Mouse (Mus musculus): Measurements from ENCODE around the gene Rin1. TPM values are rescaled to one million over a fixed set of nuclear protein-coding genes. Genes with fewer than 3 reads are reported as not detected.

The Rin1 gene
- polyA plus RNA-seq, 1 experiment from 2014 or later: 39.4 TPM

GRCm38 (mm10) chr19:5062446-5062845, 12.2 kb downstream of the Rin1 start:
- ChIA-PET POLR2A (no interaction called here), CTCF (no interaction called here)
- no peak for DNase-seq (ENCODE audit: low read depth, low spot score)
- ATAC-seq: no peak
- TF ChIP-seq CTCF (IDR thresholded peaks at IDR 0.05): no peak
- in situ Hi-C loops (cut with MboI; ENCODE audit: low pct_unique_long_range_greater_than_20kb): no loop called here
- H3K27me3 ChIP-seq: no peaks in the 10 kb centered on the region

- TF ChIP-seq CTCF (IDR thresholded peaks at IDR 0.05): no peak
- CTCF ChIA-PET: interaction anchor here (0.8 to 1.5 kb wide), 2 partner anchors 11 to 14 kb away, joined by 5 read pairs; no protein-coding TSS in a partner anchor
- POLR2A ChIA-PET: interaction anchor here (0.6 kb wide), 1 partner anchor 40 kb away, joined by 4 read pairs; no protein-coding TSS in a partner anchor
- H3K27me3 ChIP-seq: no peaks in the 10 kb centered on the region
- in situ Hi-C loops (cut with MboI; ENCODE audit: low pct_unique_long_range_greater_than_20kb): no loop called here
- DNase-seq (ENCODE audit: low read depth, low spot score) (no peak), ATAC-seq (peak; percentile 8)
These were observed 14.8 kb downstream of the Rin1 start for GRCm38 (mm10) chr19:5065104-5065503.

DNA sequence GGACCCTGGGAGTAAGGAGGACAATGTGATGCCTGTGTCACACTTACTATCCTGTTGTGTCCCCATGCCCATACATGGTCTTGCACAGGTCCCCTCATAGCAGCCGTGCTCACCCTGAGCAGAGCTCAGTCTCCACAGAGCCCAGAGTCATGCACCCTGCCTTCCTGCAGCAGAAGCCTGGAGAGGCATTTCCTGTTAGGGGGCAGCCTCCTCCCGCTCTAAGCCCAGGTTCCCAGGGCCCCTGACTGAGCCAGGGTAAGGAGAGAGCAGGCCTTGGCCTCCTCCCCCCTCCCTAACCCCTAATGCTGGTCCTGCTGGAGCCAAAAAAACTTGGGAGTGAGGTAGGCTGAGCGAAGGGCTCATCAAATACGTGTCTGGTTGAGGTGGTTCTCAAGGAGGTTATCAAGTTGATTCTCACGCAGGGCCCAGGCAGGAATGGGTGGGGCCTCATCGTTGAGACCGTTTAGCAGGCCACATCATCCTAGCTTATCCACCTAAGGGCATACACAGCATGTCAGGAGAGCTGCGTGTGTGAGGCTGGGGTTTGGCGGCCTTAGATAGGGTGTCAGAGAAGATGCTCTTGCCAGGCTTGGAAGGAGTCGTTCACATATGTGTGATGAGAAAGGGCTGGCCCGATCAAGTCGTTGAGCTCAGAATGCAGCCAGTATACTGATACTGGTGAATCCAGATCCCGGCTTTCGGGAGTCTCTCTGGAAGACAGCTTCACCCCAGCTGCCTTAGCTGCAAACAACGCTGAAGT, 16.9 kb downstream of the Rin1 start:
- no peak for ATAC-seq

DNA sequence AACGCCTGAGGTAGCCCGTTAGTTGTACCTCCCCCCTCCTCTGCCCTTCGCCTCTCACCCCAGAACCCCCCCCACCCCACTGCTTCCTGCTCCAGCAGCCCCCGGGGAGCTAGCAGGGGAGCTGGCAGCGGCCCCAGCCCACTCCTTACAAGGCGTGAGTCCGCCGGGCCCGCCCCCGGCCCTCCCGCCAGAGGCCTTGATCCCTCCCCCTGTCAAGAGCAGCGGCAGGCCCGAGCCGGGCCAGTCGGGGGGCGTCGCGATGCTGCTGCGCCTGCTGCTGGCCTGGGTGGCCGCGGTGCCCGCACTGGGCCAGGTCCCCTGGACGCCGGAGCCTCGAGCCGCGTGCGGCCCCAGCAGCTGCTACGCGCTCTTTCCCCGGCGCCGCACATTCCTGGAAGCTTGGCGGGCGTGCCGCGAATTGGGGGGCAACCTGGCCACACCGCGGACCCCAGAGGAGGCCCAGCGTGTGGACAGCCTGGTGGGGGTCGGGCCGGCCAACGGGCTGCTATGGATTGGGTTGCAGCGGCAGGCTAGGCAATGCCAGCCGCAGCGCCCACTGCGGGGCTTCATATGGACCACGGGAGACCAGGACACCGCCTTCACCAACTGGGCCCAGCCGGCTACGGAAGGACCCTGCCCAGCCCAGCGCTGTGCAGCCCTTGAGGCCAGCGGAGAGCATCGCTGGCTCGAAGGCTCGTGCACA, 17.7 kb downstream of the Rin1 start, which contains the start of gene Cd248:
TSS of gene Cd248 (plus strand) at position 212 of the 703 bp plus-strand sequence.
- CTCF ChIA-PET: interaction anchor here (1.1 to 1.3 kb wide), 3 partner anchors 12 to 20 kb away, joined by 3 to 6 read pairs (median 3); partner anchors contain the start of gene Yif1a

More for the DNA sequence above, 16.9 kb downstream of the Rin1 start:
- in situ Hi-C loops (cut with MboI; ENCODE audit: low pct_unique_long_range_greater_than_20kb): no loop called here
- DNase-seq (ENCODE audit: low read depth, low spot score): no peak
- H3K27me3 ChIP-seq: no peaks in the 10 kb centered on the region
- ChIA-PET POLR2A (no interaction called here), CTCF (interaction anchor here (1.1 to 1.3 kb wide), 3 partner anchors 11 to 21 kb away, joined by 3 to 6 read pairs (median 3); partner anchors contain the start of gene Yif1a)
- no peak for TF ChIP-seq CTCF (IDR thresholded peaks at IDR 0.05)

GRCm38 (mm10) chr19:5068570-5069234, 18.4 kb downstream of the Rin1 start:
- in situ Hi-C loops (cut with MboI; ENCODE audit: low pct_unique_long_range_greater_than_20kb): no loop called here
- ChIA-PET POLR2A (no interaction called here), CTCF (interaction anchor here (0.8 to 4.6 kb wide), 2 partner anchors 14 to 18 kb away, joined by 3 to 32 read pairs; no protein-coding TSS in a partner anchor)
- DNase-seq (ENCODE audit: low read depth, low spot score): no peak
- no peak for TF ChIP-seq CTCF (IDR thresholded peaks at IDR 0.05)
- no peak for ATAC-seq
- H3K27me3 ChIP-seq: no peaks in the 10 kb centered on the region

More for the DNA sequence above, 17.7 kb downstream of the Rin1 start, which contains the start of gene Cd248:
- ATAC-seq (no peak), DNase-seq (ENCODE audit: low read depth, low spot score) (no peak)
- in situ Hi-C loops (cut with MboI; ENCODE audit: low pct_unique_long_range_greater_than_20kb): no loop called here
- POLR2A ChIA-PET: no interaction called here
- no peaks in the 10 kb centered on the region for H3K27me3 ChIP-seq
- no peak for TF ChIP-seq CTCF (IDR thresholded peaks at IDR 0.05)

DNA sequence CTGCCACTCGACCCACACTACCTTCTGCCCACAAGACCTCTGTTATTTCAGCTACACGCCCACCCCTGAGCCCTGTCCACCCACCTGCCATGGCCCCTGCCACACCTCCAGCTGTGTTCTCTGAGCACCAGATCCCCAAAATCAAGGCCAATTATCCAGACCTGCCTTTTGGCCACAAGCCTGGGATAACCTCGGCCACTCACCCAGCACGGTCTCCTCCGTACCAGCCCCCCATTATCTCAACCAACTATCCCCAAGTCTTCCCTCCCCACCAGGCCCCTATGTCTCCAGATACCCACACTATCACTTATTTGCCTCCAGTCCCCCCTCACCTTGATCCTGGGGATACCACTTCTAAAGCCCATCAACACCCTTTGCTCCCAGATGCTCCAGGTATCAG, 19.2 kb downstream of the Rin1 start:
- in situ Hi-C loops (cut with MboI; ENCODE audit: low pct_unique_long_range_greater_than_20kb): no loop called here
- ATAC-seq (no peak), DNase-seq (ENCODE audit: low read depth, low spot score) (no peak)
- CTCF ChIA-PET: interaction anchor here (0.7 to 4.6 kb wide), 3 partner anchors 15 to 25 kb away, joined by 3 to 32 read pairs (median 3); no protein-coding TSS in a partner anchor
- no peaks in the 10 kb centered on the region for H3K27me3 ChIP-seq
- no peak for TF ChIP-seq CTCF (IDR thresholded peaks at IDR 0.05)
- POLR2A ChIA-PET: interaction anchor here (1.3 kb wide), 1 partner anchor 19 kb away, joined by 3 read pairs; the partner anchor contains the start of gene Rin1

DNA sequence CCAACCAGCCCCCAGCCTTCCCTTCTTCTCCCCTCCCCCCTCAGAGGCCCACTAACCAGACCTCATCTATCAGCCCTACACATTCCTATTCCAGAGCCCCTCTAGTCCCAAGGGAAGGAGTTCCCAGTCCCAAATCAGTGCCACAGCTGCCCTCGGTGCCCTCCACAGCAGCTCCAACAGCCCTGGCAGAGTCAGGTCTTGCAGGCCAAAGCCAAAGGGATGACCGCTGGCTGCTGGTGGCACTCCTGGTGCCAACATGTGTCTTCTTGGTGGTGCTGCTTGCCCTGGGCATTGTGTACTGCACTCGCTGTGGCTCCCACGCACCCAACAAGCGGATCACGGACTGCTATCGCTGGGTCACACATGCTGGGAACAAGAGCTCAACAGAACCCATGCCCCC, 19.7 kb downstream of the Rin1 start:
- peaks cover 3% of the 10 kb centered on the region for H3K27me3 ChIP-seq
- TF ChIP-seq CTCF (IDR thresholded peaks at IDR 0.05): no peak
- in situ Hi-C loops (cut with MboI; ENCODE audit: low pct_unique_long_range_greater_than_20kb): loop anchor here (5.0 kb wide), 1 partner anchor 53 kb away; no protein-coding TSS in a partner anchor
- ATAC-seq (no peak), DNase-seq (ENCODE audit: low read depth, low spot score) (no peak)
- POLR2A ChIA-PET: interaction anchor here (0.7 to 1.3 kb wide), 2 partner anchors 10 to 19 kb away, joined by 3 read pairs; partner anchors contain the start of gene Rin1
- CTCF ChIA-PET: interaction anchor here (0.7 to 4.6 kb wide), 2 partner anchors 15 to 24 kb away, joined by 3 to 32 read pairs; no protein-coding TSS in a partner anchor

DNA sequence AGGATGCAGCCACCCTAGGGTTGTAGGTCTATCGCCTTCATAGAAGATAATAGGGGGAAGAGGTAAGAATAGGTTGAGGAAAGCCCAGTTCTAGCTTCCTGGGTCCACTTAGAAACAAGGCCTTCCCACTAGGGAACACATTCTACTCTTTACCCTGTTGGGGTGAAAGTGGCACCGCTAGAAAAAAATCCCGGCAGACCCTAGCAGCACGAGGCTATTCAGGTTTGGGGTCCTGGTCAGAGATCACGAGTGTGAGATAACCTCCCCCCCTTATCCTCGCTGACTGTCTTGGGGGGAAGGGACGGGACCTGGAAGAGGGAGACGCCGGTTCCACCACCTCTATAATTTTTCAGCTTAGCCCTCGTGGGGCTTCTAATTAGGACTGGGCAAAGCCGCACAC, 20.8 kb downstream of the Rin1 start:
- DNase-seq (ENCODE audit: low read depth, low spot score) (no peak), ATAC-seq (no peak)
- ChIA-PET CTCF (interaction anchor here (1.4 to 4.6 kb wide), 4 partner anchors 16 to 56 kb away, joined by 4 to 32 read pairs (median 8); partner anchors contain the start of gene Rin1), POLR2A (no interaction called here)
- no peak for TF ChIP-seq CTCF (IDR thresholded peaks at IDR 0.05)
- in situ Hi-C loops (cut with MboI; ENCODE audit: low pct_unique_long_range_greater_than_20kb): loop anchor here (5.0 kb wide), 1 partner anchor 54 kb away; no protein-coding TSS in a partner anchor
- H3K27me3 ChIP-seq: peaks cover 3% of the 10 kb centered on the region

DNA sequence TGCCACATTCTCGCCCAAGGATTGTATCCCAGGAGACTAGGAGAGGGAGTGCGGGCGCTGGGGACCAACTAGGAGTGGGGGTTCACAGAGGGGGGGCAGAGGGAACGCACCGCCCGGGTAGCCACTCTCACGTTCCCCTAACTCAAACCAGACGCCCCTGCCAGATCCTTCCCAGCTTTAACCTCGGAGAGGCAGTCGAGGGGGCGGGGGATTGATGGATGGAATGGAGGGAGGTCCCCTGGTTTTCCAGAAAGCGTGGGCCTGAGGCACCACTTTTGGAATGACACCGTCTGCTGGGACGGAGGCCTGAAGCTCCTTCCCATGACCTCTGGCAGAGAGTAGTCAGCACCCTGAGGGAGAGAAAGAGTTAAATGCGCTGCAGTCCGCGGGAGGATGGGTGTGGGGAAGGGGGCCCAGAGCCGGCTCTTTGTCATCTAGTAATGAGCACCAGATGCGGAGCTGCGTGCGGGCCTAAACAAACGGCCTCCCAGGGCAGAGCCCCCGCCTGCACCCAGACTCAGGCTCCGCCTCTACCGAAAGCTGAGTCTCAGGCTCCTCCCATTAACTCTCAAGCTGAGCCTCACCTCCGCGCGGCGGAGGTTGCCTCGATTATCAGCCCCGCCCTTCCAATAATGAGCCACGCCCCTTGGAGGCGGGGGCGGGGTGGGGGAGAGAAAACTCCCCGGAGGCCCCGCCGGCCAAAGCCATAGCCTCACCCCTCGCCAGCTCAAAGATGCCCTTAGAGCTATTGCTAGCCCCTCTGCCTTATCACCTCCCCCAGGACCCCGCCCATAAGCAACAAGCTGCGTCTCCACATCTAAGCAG, 21.5 kb downstream of the Rin1 start:
- ATAC-seq (peak; percentile 58), DNase-seq (ENCODE audit: low read depth, low spot score) (no peak)
- CTCF ChIA-PET: interaction anchor here (1.4 to 4.6 kb wide), 4 partner anchors 17 to 57 kb away, joined by 4 to 32 read pairs (median 8); partner anchors contain the start of gene Rin1
- POLR2A ChIA-PET: interaction anchor here (1.2 kb wide), 1 partner anchor 21 kb away, joined by 4 read pairs; the partner anchor contains the start of gene Rin1
- no peak for TF ChIP-seq CTCF (IDR thresholded peaks at IDR 0.05)
- H3K27me3 ChIP-seq: peaks cover 3% of the 10 kb centered on the region
- in situ Hi-C loops (cut with MboI; ENCODE audit: low pct_unique_long_range_greater_than_20kb): loop anchor here (5.0 kb wide), 1 partner anchor 54 kb away; no protein-coding TSS in a partner anchor
